Comparison of ENCODE assay signal across 8 mouse cellular contexts in genomic region chr2:28538817-28539128, GRCm38 (mm10). TPM values are rescaled to one million over a fixed set of nuclear protein-coding genes. Genes with fewer than 3 reads are reported as not detected.
DNase-seq lines count a peak whose midpoint lies in the region; ATAC-seq lines count a peak whose summit lies in the region.

No protein-coding gene starts in this region.

- H3K9me3 ChIP-seq in lung, embryonic 15.5 days = no peaks in the 10 kb centered on the region
- no peaks in the 10 kb centered on the region for H3K9me3 ChIP-seq in embryonic facial prominence, embryonic 12.5 days
- H3K9me3 ChIP-seq in intestine, embryonic 15.5 days = no peaks in the 10 kb centered on the region
- H3K9me3 ChIP-seq in stomach, embryonic 14.5 days (ENCODE audit: control insufficient read depth, low read depth, low read length) = no peaks in the 10 kb centered on the region

- no peak for ATAC-seq in lung, embryonic 15.5 days (ENCODE audit: borderline replicate concordance, extremely low read depth, low FRiP score, low TSS enrichment)
- no peak for ATAC-seq in embryonic facial prominence, embryonic 12.5 days (ENCODE audit: insufficient number of reproducible peaks, insufficient read depth, low FRiP score, low TSS enrichment)
- 0 out of 2 replicates have a peak, but pooled peaks have one; percentile 3 for ATAC-seq in intestine, embryonic 15.5 days
- ATAC-seq in stomach, embryonic 14.5 days (ENCODE audit: insufficient number of reproducible peaks, insufficient read depth, low FRiP score, low read depth) = no peak
- ATAC-seq in inflammation-experienced regulatory T-cells, adult 6 months = no peak

- no peak overlapping the region for H3K4me2 ChIP-seq in lung, embryonic 15.5 days
- H3K4me2 ChIP-seq in embryonic facial prominence, embryonic 12.5 days (replicated peaks) = no peak overlapping the region
- H3K4me2 ChIP-seq in intestine, embryonic 15.5 days (replicated peaks) = peak overlapping the region; percentile 18; the same call in 1 of the 2 replicates
- no peak overlapping the region for H3K4me2 ChIP-seq in stomach, embryonic 14.5 days (replicated peaks; ENCODE audit: low read depth, low read length)

- no peaks in the 10 kb centered on the region for H3K27me3 ChIP-seq in lung, embryonic 15.5 days
- H3K27me3 ChIP-seq in embryonic facial prominence, embryonic 12.5 days = no peaks in the 10 kb centered on the region
- no peaks in the 10 kb centered on the region for H3K27me3 ChIP-seq in intestine, embryonic 15.5 days (replicated peaks)
- no peaks in the 10 kb centered on the region for H3K27me3 ChIP-seq in stomach, embryonic 14.5 days (ENCODE audit: control insufficient read depth, insufficient read depth, low read length)

- H3K9ac ChIP-seq in lung, embryonic 15.5 days = no peak overlapping the region
- peak overlapping the region; percentile 30; the same call in 1 of the 2 replicates for H3K9ac ChIP-seq in embryonic facial prominence, embryonic 12.5 days
- 0 out of 2 replicates have a peak overlapping the region, but pooled peaks have one; percentile 26 for H3K9ac ChIP-seq in intestine, embryonic 15.5 days
- H3K9ac ChIP-seq in stomach, embryonic 14.5 days (replicated peaks; ENCODE audit: low read depth, low read length) = no peak overlapping the region

- H3K27ac ChIP-seq in lung, embryonic 15.5 days = peak overlapping the region; percentile 76
- H3K27ac ChIP-seq in embryonic facial prominence, embryonic 12.5 days = peak overlapping the region; percentile 87
- peak overlapping the region; percentile 72 for H3K27ac ChIP-seq in intestine, embryonic 15.5 days
- peak overlapping the region; percentile 78; the same call in 1 of the 2 replicates for H3K27ac ChIP-seq in stomach, embryonic 14.5 days (ENCODE audit: low read length)

- peaks cover 65% of the 10 kb centered on the region for H3K4me1 ChIP-seq in lung, embryonic 15.5 days
- H3K4me1 ChIP-seq in embryonic facial prominence, embryonic 12.5 days = peaks cover 67% of the 10 kb centered on the region
- H3K4me1 ChIP-seq in intestine, embryonic 15.5 days (replicated peaks) = peaks cover 71% of the 10 kb centered on the region
- peaks cover 68% of the 10 kb centered on the region for H3K4me1 ChIP-seq in stomach, embryonic 14.5 days (ENCODE audit: control insufficient read depth, insufficient read depth, low read length)

- DNase-seq in lung, postnatal 36 days = no peak
- no peak for DNase-seq in urinary bladder, postnatal 14 days (ENCODE audit: low spot score)
- no peak for DNase-seq in urinary bladder, adult 18-20 months (ENCODE audit: low spot score in 2 of 2)

- WGBS in lung, embryonic 15.5 days = 80% methylated on average over 1 of the region's 1 CpGs
- WGBS in embryonic facial prominence, embryonic 12.5 days = 38% methylated on average over 1 of the region's 1 CpGs
- WGBS in intestine, embryonic 15.5 days = 70% methylated on average over 1 of the region's 1 CpGs
- 78% methylated on average over 1 of the region's 1 CpGs for WGBS in stomach, embryonic 14.5 days

- H3K4me3 ChIP-seq in lung, embryonic 15.5 days = no peak overlapping the region
- no peak overlapping the region for H3K4me3 ChIP-seq in embryonic facial prominence, embryonic 12.5 days
- no peak overlapping the region for H3K4me3 ChIP-seq in intestine, embryonic 15.5 days (replicated peaks)
- H3K4me3 ChIP-seq in stomach, embryonic 14.5 days (ENCODE audit: low read depth, low read length) = no peak overlapping the region

- H3K36me3 ChIP-seq in lung, embryonic 15.5 days = peaks cover 15% of the 10 kb centered on the region
- H3K36me3 ChIP-seq in embryonic facial prominence, embryonic 12.5 days = peaks cover 35% of the 10 kb centered on the region
- peaks cover 6% of the 10 kb centered on the region; the same call in 1 of the 2 replicates for H3K36me3 ChIP-seq in intestine, embryonic 15.5 days
- H3K36me3 ChIP-seq in stomach, embryonic 14.5 days (ENCODE audit: control insufficient read depth, insufficient read depth, low read length) = peaks cover 18% of the 10 kb centered on the region

RNA-seq across cellular contexts. Expression of gene Cel, which starts 24.4 kb away (rescaled TPM):
- polyA plus RNA-seq in lung, embryonic 15.5 days (2015; fragmentation: Nextera tagmentation; extraction: Ambion mirVana) = 1.9 TPM in 1 of 2 replicates, not detected in the other
- not detected in 2 replicates for polyA plus RNA-seq in embryonic facial prominence, embryonic 12.5 days (2016; fragmentation: Nextera tagmentation; extraction: Ambion mirVana)
- polyA plus RNA-seq in intestine, embryonic 15.5 days (2015; fragmentation: Nextera tagmentation; extraction: Ambion mirVana) = 159 and 428 TPM in 2 replicates
- 28.9 TPM in 1 of 2 replicates, not detected in the other for polyA plus RNA-seq in stomach, embryonic 14.5 days (2014; fragmentation: Nextera tagmentation; extraction: Ambion mirVana)
- not detected for polyA plus RNA-seq in inflammation-experienced regulatory T-cells, adult 6 months (2017; shearing (Covaris generic))

RNA-seq across cellular contexts. Expression of gene Ralgds, which starts 25.8 kb away (rescaled TPM):
- 30.9 and 31.7 TPM in 2 replicates for polyA plus RNA-seq in lung, embryonic 15.5 days (2015; fragmentation: Nextera tagmentation; extraction: Ambion mirVana)
- polyA plus RNA-seq in embryonic facial prominence, embryonic 12.5 days (2016; fragmentation: Nextera tagmentation; extraction: Ambion mirVana) = 64.1 and 66.1 TPM in 2 replicates
- polyA plus RNA-seq in intestine, embryonic 15.5 days (2015; fragmentation: Nextera tagmentation; extraction: Ambion mirVana) = 27.9 and 28.3 TPM in 2 replicates
- polyA plus RNA-seq in stomach, embryonic 14.5 days (2014; fragmentation: Nextera tagmentation; extraction: Ambion mirVana) = 36.2 and 38.6 TPM in 2 replicates
- polyA plus RNA-seq in inflammation-experienced regulatory T-cells, adult 6 months (2017; shearing (Covaris generic)) = 1 to 10 TPM; 5.7 to 7.5 (median 5.9) TPM

RNA-seq across cellular contexts. Expression of gene Gm10134, which starts 32.9 kb away (rescaled TPM):
- 2.2 and 3.5 TPM in 2 replicates for polyA plus RNA-seq in lung, embryonic 15.5 days (2015; fragmentation: Nextera tagmentation; extraction: Ambion mirVana)
- polyA plus RNA-seq in embryonic facial prominence, embryonic 12.5 days (2016; fragmentation: Nextera tagmentation; extraction: Ambion mirVana) = 0.87 TPM in 1 of 2 replicates, not detected in the other
- 11.8 and 11.9 TPM in 2 replicates for polyA plus RNA-seq in intestine, embryonic 15.5 days (2015; fragmentation: Nextera tagmentation; extraction: Ambion mirVana)
- 6.6 and 7.5 TPM in 2 replicates for polyA plus RNA-seq in stomach, embryonic 14.5 days (2014; fragmentation: Nextera tagmentation; extraction: Ambion mirVana)
- polyA plus RNA-seq in inflammation-experienced regulatory T-cells, adult 6 months (2017; shearing (Covaris generic)) = not detected

RNA-seq across cellular contexts. Expression of gene Gbgt1, which starts 42.1 kb away (rescaled TPM):
- polyA plus RNA-seq in lung, embryonic 15.5 days (2015; fragmentation: Nextera tagmentation; extraction: Ambion mirVana) = 0.98 and 1.8 TPM in 2 replicates
- polyA plus RNA-seq in embryonic facial prominence, embryonic 12.5 days (2016; fragmentation: Nextera tagmentation; extraction: Ambion mirVana) = 0.36 TPM in 1 of 2 replicates, not detected in the other
- 3.7 and 4.0 TPM in 2 replicates for polyA plus RNA-seq in intestine, embryonic 15.5 days (2015; fragmentation: Nextera tagmentation; extraction: Ambion mirVana)
- polyA plus RNA-seq in stomach, embryonic 14.5 days (2014; fragmentation: Nextera tagmentation; extraction: Ambion mirVana) = 2.9 and 3.1 TPM in 2 replicates
- polyA plus RNA-seq in inflammation-experienced regulatory T-cells, adult 6 months (2017; shearing (Covaris generic)) = not detected

RNA-seq across cellular contexts. Expression of gene Gtf3c5, which starts 44.8 kb away (rescaled TPM):
- 45.3 and 46.7 TPM in 2 replicates for polyA plus RNA-seq in lung, embryonic 15.5 days (2015; fragmentation: Nextera tagmentation; extraction: Ambion mirVana)
- 52.4 and 53.6 TPM in 2 replicates for polyA plus RNA-seq in embryonic facial prominence, embryonic 12.5 days (2016; fragmentation: Nextera tagmentation; extraction: Ambion mirVana)
- 31.8 and 33.8 TPM in 2 replicates for polyA plus RNA-seq in intestine, embryonic 15.5 days (2015; fragmentation: Nextera tagmentation; extraction: Ambion mirVana)
- 29.0 and 30.5 TPM in 2 replicates for polyA plus RNA-seq in stomach, embryonic 14.5 days (2014; fragmentation: Nextera tagmentation; extraction: Ambion mirVana)
- 10 to 100 TPM; 11.3 to 17.4 (median 16.2) TPM for polyA plus RNA-seq in inflammation-experienced regulatory T-cells, adult 6 months (2017; shearing (Covaris generic))

Comparison
In these comparisons a context has a peak if more than half of its experiments do, and no peak if none do; other contexts are left out.
1. H3K9ac ChIP-seq: peak in embryonic facial prominence, embryonic 12.5 days (single experiment) and intestine, embryonic 15.5 days (single experiment); none in lung, embryonic 15.5 days (single experiment) and stomach, embryonic 14.5 days (single experiment).
2. Peak in every context shown above with its lines, with median percentiles within 50 percentile points of each other: H3K27ac ChIP-seq.